Mouse (Mus musculus): ENCODE measurements around the gene Slc41a2. TPM values are rescaled to one million over a fixed set of nuclear protein-coding genes. Genes with fewer than 3 reads are reported as not detected.
A peak's percentile ranks its signal among the peaks of the same experiment; 100 is the strongest.
"Not testable (repeated sequence)": the region's sequence is repeated elsewhere in the genome, so short reads cannot be mapped to it uniquely, and the experiment has no call there.

Slc41a2 gene
- 10 to 100 TPM; 21.5 to 23.0 TPM for total RNA-seq (2021)

- peak; percentile 55 to 70 for DNase-seq (ENCODE audit: extremely low spot score in 1 of 2, low spot score in 1 of 2)
These were observed at the start of gene Slc41a2 for GRCm38 (mm10) chr10:83337159-83337951. TSS of gene Slc41a2 (minus strand) at chr10:83337882.

GRCm38 (mm10) chr10:83385330-83385910 is 47.7 kb upstream of the Slc41a2 start:
- no peak for DNase-seq (ENCODE audit: extremely low spot score in 1 of 2, low spot score in 1 of 2)

GRCm38 (mm10) chr10:83384456-83385215 is 47.0 kb upstream of the Slc41a2 start:
- DNase-seq (ENCODE audit: extremely low spot score in 1 of 2, low spot score in 1 of 2) = no peak

- no peak for DNase-seq (ENCODE audit: extremely low spot score in 1 of 2, low spot score in 1 of 2)
These were observed 46.2 kb upstream of the Slc41a2 start for GRCm38 (mm10) chr10:83383863-83384262.

GRCm38 (mm10) chr10:83382988-83383387 is 45.3 kb upstream of the Slc41a2 start:
- no peak for DNase-seq (ENCODE audit: extremely low spot score in 1 of 2, low spot score in 1 of 2)

- no peak for DNase-seq (ENCODE audit: extremely low spot score in 1 of 2, low spot score in 1 of 2)
These were observed 44.8 kb upstream of the Slc41a2 start for GRCm38 (mm10) chr10:83382528-83382927.

GRCm38 (mm10) chr10:83380501-83380900 is 42.8 kb upstream of the Slc41a2 start:
- DNase-seq (ENCODE audit: extremely low spot score in 1 of 2, low spot score in 1 of 2) = no peak

GRCm38 (mm10) chr10:83378083-83378833 is 40.6 kb upstream of the Slc41a2 start:
- no peak for DNase-seq (ENCODE audit: extremely low spot score in 1 of 2, low spot score in 1 of 2)

GRCm38 (mm10) chr10:83376911-83377682 is 39.4 kb upstream of the Slc41a2 start:
- DNase-seq (ENCODE audit: extremely low spot score in 1 of 2, low spot score in 1 of 2) = no peak

- DNase-seq (ENCODE audit: extremely low spot score in 1 of 2, low spot score in 1 of 2) = not testable (repeated sequence)
These were observed 37.8 kb upstream of the Slc41a2 start for GRCm38 (mm10) chr10:83375458-83375857.

GRCm38 (mm10) chr10:83374045-83374656 is 36.5 kb upstream of the Slc41a2 start:
- no peak for DNase-seq (ENCODE audit: extremely low spot score in 1 of 2, low spot score in 1 of 2)

GRCm38 (mm10) chr10:83368918-83369317 is 31.2 kb upstream of the Slc41a2 start:
- DNase-seq (ENCODE audit: extremely low spot score in 1 of 2, low spot score in 1 of 2) = no peak

- no peak for DNase-seq (ENCODE audit: extremely low spot score in 1 of 2, low spot score in 1 of 2)
These were observed 25.8 kb upstream of the Slc41a2 start for GRCm38 (mm10) chr10:83363451-83363850.

GRCm38 (mm10) chr10:83361643-83362382 is 24.1 kb upstream of the Slc41a2 start:
- no peak for DNase-seq (ENCODE audit: extremely low spot score in 1 of 2, low spot score in 1 of 2)

- no peak for DNase-seq (ENCODE audit: extremely low spot score in 1 of 2, low spot score in 1 of 2)
These were observed 22.7 kb upstream of the Slc41a2 start for GRCm38 (mm10) chr10:83360356-83360755.

GRCm38 (mm10) chr10:83359956-83360355 is 22.3 kb upstream of the Slc41a2 start, which contains the start of gene D10Wsu102e:
TSS of gene D10Wsu102e (plus strand) at chr10:83360221.
- DNase-seq (ENCODE audit: extremely low spot score in 1 of 2, low spot score in 1 of 2) = peak; percentile 82

GRCm38 (mm10) chr10:83359451-83359850 is 21.8 kb upstream of the Slc41a2 start:
- DNase-seq (ENCODE audit: extremely low spot score in 1 of 2, low spot score in 1 of 2) = no peak

GRCm38 (mm10) chr10:83356416-83356815 is 18.7 kb upstream of the Slc41a2 start:
- DNase-seq (ENCODE audit: extremely low spot score in 1 of 2, low spot score in 1 of 2) = no peak

- no peak for DNase-seq (ENCODE audit: extremely low spot score in 1 of 2, low spot score in 1 of 2)
These were observed 16.6 kb upstream of the Slc41a2 start for GRCm38 (mm10) chr10:83354333-83354719.
